Mouse (Mus musculus): Measurements from ENCODE around the gene Olfr1126. TPM values are rescaled to one million over a fixed set of nuclear protein-coding genes. Genes with fewer than 3 reads are reported as not detected.
"Not testable (repeated sequence)": the region's sequence is repeated elsewhere in the genome, so short reads cannot be mapped to it uniquely, and the experiment has no call there.

The Olfr1126 gene
- not detected in 2 replicates for polyA plus RNA-seq (2014; fragmentation: Nextera tagmentation; extraction: Ambion mirVana)

DNA sequence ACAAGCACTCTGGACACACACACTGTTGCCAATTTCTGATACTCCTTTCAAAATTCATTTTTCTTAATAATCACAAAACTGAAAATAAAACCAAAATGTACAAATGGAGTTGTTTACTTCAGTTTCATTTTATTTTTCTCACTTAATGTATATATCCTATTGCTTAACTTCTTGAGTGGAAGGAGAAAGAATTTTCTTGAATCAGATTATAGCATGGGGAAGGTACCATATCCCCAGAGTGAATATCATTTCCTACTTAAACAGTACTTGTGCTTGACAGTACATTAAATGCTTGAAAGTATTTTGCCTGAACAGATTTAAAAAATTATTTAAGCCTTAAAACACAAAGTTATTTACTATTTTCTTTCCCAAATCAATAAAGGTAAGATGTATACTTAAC, at the start of gene Olfr1126:
Gene Olfr1126, plus strand, starts transcription at position 301 of the 400 bp plus-strand sequence.
- no peak within 1 kb of the TSS for H3K4me3 ChIP-seq (ENCODE audit: low read depth, low read length)
- no peaks in the 10 kb centered on the region for H3K27me3 ChIP-seq (replicated peaks; ENCODE audit: control insufficient read depth, insufficient read depth, low read length)
- DNase-seq (ENCODE audit: low spot score) (no peak), ATAC-seq (ENCODE audit: low read depth) (no peak)
- no peaks in the 10 kb centered on the region for H3K36me3 ChIP-seq (ENCODE audit: control insufficient read depth, insufficient read depth, low read length)
- H3K27ac ChIP-seq (replicated peaks; ENCODE audit: low read depth, low read length) = no peak within 1 kb of the TSS
- no peaks in the 10 kb centered on the region for H3K9me3 ChIP-seq (ENCODE audit: control insufficient read depth, low read length)
- H3K4me1 ChIP-seq (ENCODE audit: control insufficient read depth, insufficient read depth, low read length) = no peaks in the 10 kb centered on the region
- no peak within 1 kb of the TSS for H3K9ac ChIP-seq (ENCODE audit: low read depth, low read length)
- H3K4me2 ChIP-seq (ENCODE audit: low read depth, low read length) = no peak within 1 kb of the TSS

DNA sequence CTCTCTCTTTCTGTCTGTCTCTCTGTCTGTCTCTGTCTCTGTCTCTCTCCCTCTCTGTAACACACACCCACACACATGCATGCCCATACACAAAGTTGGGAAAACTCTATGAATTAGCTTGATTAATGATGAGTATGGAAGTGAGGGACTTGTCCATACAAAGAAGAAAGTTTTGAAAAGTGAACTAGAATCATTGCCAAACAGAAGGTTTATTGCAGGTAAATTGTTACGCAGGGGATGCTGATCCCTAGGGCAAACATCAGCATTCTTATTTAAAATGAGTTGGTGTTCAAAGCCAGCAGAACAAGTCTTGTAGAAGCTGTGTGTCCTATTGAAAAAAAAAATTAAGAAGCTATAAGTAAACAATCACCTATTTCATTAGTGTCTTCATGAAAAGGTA, 37.4 kb upstream of the Olfr1126 start, which contains the start of gene Olfr1123:
Gene Olfr1123, plus strand, starts transcription at position 301 of the 400 bp plus-strand sequence.
- no peak within 1 kb of the TSS for H3K4me3 ChIP-seq (ENCODE audit: low read depth, low read length)
- H3K4me1 ChIP-seq (ENCODE audit: control insufficient read depth, insufficient read depth, low read length) = no peaks in the 10 kb centered on the region
- WGBS = 83% methylated on average over 1 of the region's 1 CpGs
- no peaks in the 10 kb centered on the region for H3K9me3 ChIP-seq (ENCODE audit: control insufficient read depth, low read length)
- no peak within 1 kb of the TSS for H3K27ac ChIP-seq (replicated peaks; ENCODE audit: low read depth, low read length)
- H3K27me3 ChIP-seq (replicated peaks; ENCODE audit: control insufficient read depth, insufficient read depth, low read length) = no peaks in the 10 kb centered on the region
- ATAC-seq (ENCODE audit: low read depth) (no peak), DNase-seq (ENCODE audit: low spot score) (no peak)
- H3K9ac ChIP-seq (ENCODE audit: low read depth, low read length) = no peak within 1 kb of the TSS
- no peaks in the 10 kb centered on the region for H3K36me3 ChIP-seq (ENCODE audit: control insufficient read depth, insufficient read depth, low read length)
- H3K4me2 ChIP-seq (ENCODE audit: low read depth, low read length) = no peak within 1 kb of the TSS

DNA sequence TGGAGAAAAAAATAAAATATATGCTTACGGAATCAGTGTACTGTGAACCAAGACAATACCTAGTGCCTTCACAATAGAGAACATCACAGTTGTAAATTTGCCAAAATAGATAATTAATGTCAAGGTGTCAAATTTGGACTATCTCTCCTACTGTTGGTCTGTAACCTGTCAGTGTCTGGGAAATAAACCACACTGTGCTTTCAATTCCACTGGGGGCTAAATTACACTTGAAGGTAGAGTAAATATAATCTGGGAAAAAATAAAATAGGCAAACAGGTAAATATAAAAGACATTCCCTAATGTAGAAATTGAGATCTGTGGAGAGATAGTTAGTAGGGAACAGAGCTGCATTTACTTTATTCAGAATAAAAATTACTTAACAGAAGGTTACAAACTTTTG, 23.8 kb upstream of the Olfr1126 start, which contains the start of gene Olfr1124:
Gene Olfr1124, plus strand, starts transcription at position 301 of the 400 bp plus-strand sequence.
- H3K27me3 ChIP-seq (replicated peaks; ENCODE audit: control insufficient read depth, insufficient read depth, low read length) = no peaks in the 10 kb centered on the region
- DNase-seq (ENCODE audit: low spot score) = no peak
- no peaks in the 10 kb centered on the region for H3K9me3 ChIP-seq (ENCODE audit: control insufficient read depth, low read length)
- H3K4me2 ChIP-seq (ENCODE audit: low read depth, low read length) = no peak within 1 kb of the TSS
- no peak within 1 kb of the TSS for H3K4me3 ChIP-seq (ENCODE audit: low read depth, low read length)
- H3K4me1 ChIP-seq (ENCODE audit: control insufficient read depth, insufficient read depth, low read length) = no peaks in the 10 kb centered on the region
- H3K27ac ChIP-seq (replicated peaks; ENCODE audit: low read depth, low read length) = no peak within 1 kb of the TSS
- 90% methylated on average over 1 of the region's 1 CpGs for WGBS
- no peak within 1 kb of the TSS for H3K9ac ChIP-seq (ENCODE audit: low read depth, low read length)
- ATAC-seq (ENCODE audit: low read depth) = no peak
- H3K36me3 ChIP-seq (ENCODE audit: control insufficient read depth, insufficient read depth, low read length) = no peaks in the 10 kb centered on the region

DNA sequence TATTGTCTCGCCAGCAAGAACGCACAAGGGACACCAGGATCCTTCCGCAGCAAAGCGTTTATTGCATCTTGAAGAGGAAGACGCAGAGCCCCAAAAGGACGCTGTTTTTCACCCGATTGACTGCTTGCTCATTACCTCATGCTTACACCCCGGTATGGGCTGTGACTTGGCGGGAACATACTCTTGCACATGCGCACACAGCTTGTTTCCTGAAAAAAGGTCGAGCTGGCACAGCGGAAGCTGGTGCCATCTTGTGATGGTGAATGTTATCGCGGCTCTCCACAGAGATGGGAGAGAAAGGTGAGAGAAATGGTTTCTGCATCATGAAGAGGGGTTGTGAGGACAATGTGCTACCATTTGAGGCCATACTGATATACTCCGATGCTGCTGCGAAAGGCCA, 16.0 kb upstream of the Olfr1126 start:
- no peak overlapping the region for H3K27ac ChIP-seq (replicated peaks; ENCODE audit: low read depth, low read length)
- no peak for DNase-seq (ENCODE audit: low spot score)
- ATAC-seq (ENCODE audit: low read depth) = no peak
- no peaks in the 10 kb centered on the region for H3K4me1 ChIP-seq (ENCODE audit: control insufficient read depth, insufficient read depth, low read length)
- H3K4me2 ChIP-seq (ENCODE audit: low read depth, low read length) = no peak overlapping the region
- no peaks in the 10 kb centered on the region for H3K27me3 ChIP-seq (replicated peaks; ENCODE audit: control insufficient read depth, insufficient read depth, low read length)
- no peak overlapping the region for H3K4me3 ChIP-seq (ENCODE audit: low read depth, low read length)
- 90% methylated on average over 16 of the region's 16 CpGs for WGBS
- no peak overlapping the region for H3K9ac ChIP-seq (ENCODE audit: low read depth, low read length)
- no peaks in the 10 kb centered on the region for H3K9me3 ChIP-seq (ENCODE audit: control insufficient read depth, low read length)
- no peaks in the 10 kb centered on the region for H3K36me3 ChIP-seq (ENCODE audit: control insufficient read depth, insufficient read depth, low read length)

DNA sequence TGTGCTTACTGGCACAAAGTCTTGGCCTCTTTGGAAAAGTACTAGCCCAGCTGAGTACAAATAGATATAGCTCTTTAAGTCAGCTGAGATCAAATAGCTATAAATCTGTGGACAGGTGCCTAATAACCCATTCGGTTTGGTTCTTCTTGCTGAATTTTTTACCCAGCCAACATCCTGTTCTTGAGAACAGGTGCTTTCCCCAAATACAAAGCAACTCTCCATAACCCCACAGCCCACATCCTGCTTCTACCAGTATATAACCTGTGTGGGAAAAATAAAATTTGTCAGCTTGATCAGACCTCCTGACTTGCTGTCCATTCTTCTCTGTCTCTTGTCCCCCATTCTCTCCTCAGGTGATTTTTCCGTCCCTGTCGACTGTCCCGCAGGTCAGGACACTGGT, 8.0 kb downstream of the Olfr1126 start:
- no peaks in the 10 kb centered on the region for H3K9me3 ChIP-seq (ENCODE audit: control insufficient read depth, low read length)
- DNase-seq (ENCODE audit: low spot score) (no peak), ATAC-seq (ENCODE audit: low read depth) (no peak)
- H3K4me2 ChIP-seq (ENCODE audit: low read depth, low read length) = no peak overlapping the region
- H3K4me3 ChIP-seq (ENCODE audit: low read depth, low read length) = no peak overlapping the region
- no peak overlapping the region for H3K27ac ChIP-seq (replicated peaks; ENCODE audit: low read depth, low read length)
- H3K36me3 ChIP-seq (ENCODE audit: control insufficient read depth, insufficient read depth, low read length) = no peaks in the 10 kb centered on the region
- no peaks in the 10 kb centered on the region for H3K27me3 ChIP-seq (replicated peaks; ENCODE audit: control insufficient read depth, insufficient read depth, low read length)
- 91% methylated on average over 4 of the region's 4 CpGs for WGBS
- no peak overlapping the region for H3K9ac ChIP-seq (ENCODE audit: low read depth, low read length)
- H3K4me1 ChIP-seq (ENCODE audit: control insufficient read depth, insufficient read depth, low read length) = no peaks in the 10 kb centered on the region

DNA sequence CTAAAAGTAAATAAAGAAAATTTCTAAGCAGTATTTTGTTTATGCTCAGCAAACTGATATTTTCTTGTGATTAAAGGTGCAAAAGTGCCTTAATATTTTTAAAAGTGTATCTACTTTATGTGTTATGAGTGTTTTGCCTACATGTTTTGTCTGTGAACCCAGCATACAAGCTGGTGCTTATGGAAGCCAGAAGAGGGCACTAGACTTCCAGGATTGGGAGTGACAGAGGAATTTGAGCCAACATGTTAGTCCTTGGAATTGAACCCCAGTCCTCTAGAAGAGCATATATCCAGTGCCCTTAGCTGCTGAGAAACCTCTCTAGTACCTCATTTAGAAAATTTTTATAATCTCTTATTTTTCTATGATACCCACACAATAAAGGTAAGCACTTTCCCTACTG, 26.4 kb downstream of the Olfr1126 start:
- H3K9ac ChIP-seq (ENCODE audit: low read depth, low read length) = no peak overlapping the region
- ATAC-seq (ENCODE audit: low read depth) = no peak
- no peak overlapping the region for H3K27ac ChIP-seq (replicated peaks; ENCODE audit: low read depth, low read length)
- no peak for DNase-seq (ENCODE audit: low spot score)
- no peak overlapping the region for H3K4me2 ChIP-seq (ENCODE audit: low read depth, low read length)
- H3K36me3 ChIP-seq (ENCODE audit: control insufficient read depth, insufficient read depth, low read length) = no peaks in the 10 kb centered on the region
- H3K9me3 ChIP-seq (ENCODE audit: control insufficient read depth, low read length) = no peaks in the 10 kb centered on the region
- no peak overlapping the region for H3K4me3 ChIP-seq (ENCODE audit: low read depth, low read length)
- H3K4me1 ChIP-seq (ENCODE audit: control insufficient read depth, insufficient read depth, low read length) = no peaks in the 10 kb centered on the region
- H3K27me3 ChIP-seq (replicated peaks; ENCODE audit: control insufficient read depth, insufficient read depth, low read length) = no peaks in the 10 kb centered on the region

DNA sequence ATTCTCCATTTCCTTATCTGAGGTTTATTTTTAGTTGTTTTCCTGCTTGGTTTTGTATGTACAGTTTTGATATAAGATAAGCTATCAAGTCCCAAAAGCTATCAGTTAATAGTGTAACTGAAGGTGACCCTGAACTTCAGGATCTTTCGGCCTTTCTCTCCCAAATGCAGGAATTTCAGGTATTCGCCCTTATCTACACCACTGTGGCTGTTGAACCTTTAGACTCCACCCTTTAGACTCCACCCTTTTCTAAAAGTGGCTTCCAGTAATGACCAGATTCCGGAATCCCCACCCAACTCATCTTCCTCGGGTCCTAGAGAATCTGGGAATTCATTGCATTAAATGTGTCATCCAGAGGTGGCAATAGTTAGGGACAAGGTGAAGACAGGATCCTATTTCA, 27.4 kb downstream of the Olfr1126 start:
- no peak for DNase-seq (ENCODE audit: low spot score)
- Histone ChIP-seq H3K4me1 (ENCODE audit: control insufficient read depth, insufficient read depth, low read length) (no peaks in the 10 kb centered on the region), H3K27ac (replicated peaks; ENCODE audit: low read depth, low read length) (no peak overlapping the region), H3K9me3 (ENCODE audit: control insufficient read depth, low read length) (no peaks in the 10 kb centered on the region), H3K4me3 (ENCODE audit: low read depth, low read length) (no peak overlapping the region), H3K27me3 (replicated peaks; ENCODE audit: control insufficient read depth, insufficient read depth, low read length) (no peaks in the 10 kb centered on the region), H3K9ac (ENCODE audit: low read depth, low read length) (no peak overlapping the region), H3K4me2 (ENCODE audit: low read depth, low read length) (no peak overlapping the region), H3K36me3 (ENCODE audit: control insufficient read depth, insufficient read depth, low read length) (no peaks in the 10 kb centered on the region)
- WGBS = 78% methylated on average over 4 of the region's 4 CpGs
- ATAC-seq (ENCODE audit: low read depth) = no peak

DNA sequence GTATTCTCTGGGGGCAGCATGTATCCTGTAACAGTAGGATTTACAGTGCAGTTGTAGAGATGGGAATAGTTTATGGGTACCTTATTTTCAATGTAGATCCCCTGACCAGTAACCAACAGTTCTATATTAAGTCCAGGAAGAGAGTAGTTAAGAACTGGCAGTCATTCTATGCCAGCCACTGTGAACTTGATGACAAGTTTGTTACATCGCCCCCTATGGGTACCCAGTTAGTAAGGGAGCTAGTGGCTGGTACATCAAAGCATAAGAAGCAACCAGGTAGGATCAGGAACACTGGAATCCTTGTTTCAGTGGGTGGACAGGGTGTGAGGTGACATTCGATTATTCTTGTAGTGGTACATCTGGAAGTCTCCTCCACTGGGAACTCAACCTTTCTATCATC, 28.5 kb downstream of the Olfr1126 start:
- Histone ChIP-seq H3K9me3 (ENCODE audit: control insufficient read depth, low read length) (no peaks in the 10 kb centered on the region), H3K36me3 (ENCODE audit: control insufficient read depth, insufficient read depth, low read length) (no peaks in the 10 kb centered on the region), H3K27me3 (replicated peaks; ENCODE audit: control insufficient read depth, insufficient read depth, low read length) (no peaks in the 10 kb centered on the region), H3K4me1 (ENCODE audit: control insufficient read depth, insufficient read depth, low read length) (no peaks in the 10 kb centered on the region), H3K4me3 (ENCODE audit: low read depth, low read length) (no peak overlapping the region), H3K9ac (ENCODE audit: low read depth, low read length) (no peak overlapping the region), H3K4me2 (ENCODE audit: low read depth, low read length) (no peak overlapping the region), H3K27ac (replicated peaks; ENCODE audit: low read depth, low read length) (no peak overlapping the region)
- WGBS = 87% methylated on average over 2 of the region's 2 CpGs
- ATAC-seq (ENCODE audit: low read depth) (no peak), DNase-seq (ENCODE audit: low spot score) (no peak)

DNA sequence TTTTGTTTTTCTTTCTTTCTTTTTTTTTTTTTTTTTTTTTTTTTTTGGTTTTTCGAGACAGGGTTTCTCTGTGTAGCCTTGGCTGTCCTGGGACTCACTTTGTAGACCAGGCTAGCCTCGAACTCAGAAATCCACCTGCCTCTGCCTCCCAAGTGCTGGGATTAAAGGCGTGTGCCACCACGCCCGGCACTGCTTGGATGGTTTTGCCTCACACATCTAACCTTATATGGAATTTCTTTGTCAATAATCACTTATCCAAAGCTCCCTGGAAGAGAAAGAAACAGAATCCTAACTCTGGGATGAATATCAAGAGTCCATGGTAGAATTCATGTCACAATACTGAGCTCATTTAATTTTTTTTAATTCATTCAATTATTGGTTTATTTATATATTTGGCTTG, 43.2 kb downstream of the Olfr1126 start, which contains the start of gene Pramel7:
Gene Pramel7, minus strand, starts transcription at position 101 of the 400 bp plus-strand sequence.
- H3K9ac ChIP-seq (ENCODE audit: low read depth, low read length); H3K27ac ChIP-seq (replicated peaks; ENCODE audit: low read depth, low read length); H3K4me3 ChIP-seq (ENCODE audit: low read depth, low read length); H3K4me2 ChIP-seq (ENCODE audit: low read depth, low read length); H3K4me1 ChIP-seq (ENCODE audit: control insufficient read depth, insufficient read depth, low read length); DNase-seq (ENCODE audit: low spot score); H3K9me3 ChIP-seq (ENCODE audit: control insufficient read depth, low read length); H3K36me3 ChIP-seq (ENCODE audit: control insufficient read depth, insufficient read depth, low read length); ATAC-seq (ENCODE audit: low read depth); H3K27me3 ChIP-seq (replicated peaks; ENCODE audit: control insufficient read depth, insufficient read depth, low read length): not testable (repeated sequence)
- 88% methylated on average over 4 of the region's 5 CpGs for WGBS

Data from embryonic facial prominence, embryonic 14.5 days (tissue).